Mouse (Mus musculus) midbrain, embryonic 13.5 days (tissue): ENCODE data around the gene Kcnq5. TPM values are rescaled to one million over a fixed set of nuclear protein-coding genes. Genes with fewer than 3 reads are reported as not detected.

Experiments used
- ATAC-seq: fragments of 200-750 bp; cut with Nextera tagmentation; 2 replicates; pipeline ENCODE4 v1.8.0; 2017; ENCODE audit warnings: mild to moderate bottlenecking, moderate TSS enrichment, moderate library complexity
- H3K27ac ChIP-seq: fragments of 300-500 bp; sonication (generic); 2 replicates; pipeline ENCODE4 v1.5.1; 2015; ENCODE audit warnings: inconsistent platforms, mild to moderate bottlenecking, moderate library complexity
- H3K27me3 ChIP-seq: fragments of 300-500 bp; sonication (generic); 2 replicates; pipeline ENCODE4 v1.6.1; 2015; ENCODE audit warnings: mild to moderate bottlenecking, inconsistent platforms
- H3K36me3 ChIP-seq: fragments of 300-500 bp; sonication (generic); 2 replicates; pipeline ENCODE4 v1.6.1; 2015; ENCODE audit warnings: mild to moderate bottlenecking, inconsistent platforms
- H3K4me1 ChIP-seq: fragments of 300-500 bp; sonication (generic); replicated peaks from 2 replicates; pipeline ENCODE4 v1.6.1; 2015; ENCODE audit warnings: inconsistent platforms
- H3K4me2 ChIP-seq: fragments of 300-500 bp; sonication (generic); replicated peaks from 2 replicates; pipeline ENCODE4 v1.6.1; 2015; ENCODE audit warnings: moderate library complexity, mild to moderate bottlenecking, inconsistent platforms
- H3K4me3 ChIP-seq: fragments of 300-500 bp; sonication (generic); replicated peaks from 2 replicates; pipeline ENCODE4 v1.5.1; 2015; ENCODE audit warnings: mild to moderate bottlenecking, inconsistent platforms
- H3K9ac ChIP-seq: fragments of 300-500 bp; sonication (generic); replicated peaks from 2 replicates; pipeline ENCODE4 v1.6.1; 2015; ENCODE audit warnings: mild to moderate bottlenecking, inconsistent platforms
- H3K9me3 ChIP-seq: fragments of 300-500 bp; sonication (generic); 2 replicates; pipeline ENCODE4 v1.6.1; 2016; ENCODE audit warnings: mild to moderate bottlenecking, inconsistent platforms
- WGBS: fragments of 180-500 bp; shearing (Covaris S2); methylation state at CpG from one replicate; pipeline ENCODE4 v1.1.7; 2015; 5-methylcytosine and 5-hydroxymethylcytosine counted together
- polyA plus RNA-seq: library from polyadenylated mRNA; unstranded; fragments of >200 nt; fragmentation: Nextera tagmentation; extraction: Ambion mirVana; gene quantifications from 2 replicates; pipeline ENCODE4 v1.2.1, GENCODE M21; 2015

The Kcnq5 gene
- polyA plus RNA-seq, 1 experiment from 2014 or later: 1.0 TPM

DNA sequence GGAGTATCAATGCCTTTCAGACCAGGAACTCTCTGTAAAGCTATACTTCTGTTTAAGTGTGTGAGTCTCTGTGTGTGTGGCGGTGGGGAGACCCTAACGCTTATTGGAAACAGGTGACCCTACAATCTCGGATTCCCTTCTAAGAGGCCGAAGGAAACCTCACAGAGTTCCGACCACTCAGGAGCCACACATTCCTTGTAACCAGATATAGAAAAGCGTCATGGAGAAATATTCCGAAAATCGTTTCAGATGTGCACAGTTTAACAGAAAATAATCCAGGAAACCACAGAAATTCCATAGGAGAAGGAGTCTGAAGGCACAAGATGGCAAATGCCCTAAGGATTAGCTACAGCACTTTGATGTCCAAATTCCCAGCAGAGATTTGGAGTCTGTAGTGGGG, 440.3 kb downstream of the Kcnq5 start:
- no peak for ATAC-seq
- H3K36me3 ChIP-seq: no peaks in the 10 kb centered on the region
- no peak overlapping the region for H3K27ac ChIP-seq
- H3K4me2 ChIP-seq: no peak overlapping the region
- no peaks in the 10 kb centered on the region for H3K9me3 ChIP-seq
- no peak overlapping the region for H3K4me3 ChIP-seq
- WGBS: 93% methylated on average over 8 of the region's 8 CpGs
- no peaks in the 10 kb centered on the region for H3K4me1 ChIP-seq
- no peaks in the 10 kb centered on the region for H3K27me3 ChIP-seq
- H3K9ac ChIP-seq: no peak overlapping the region

DNA sequence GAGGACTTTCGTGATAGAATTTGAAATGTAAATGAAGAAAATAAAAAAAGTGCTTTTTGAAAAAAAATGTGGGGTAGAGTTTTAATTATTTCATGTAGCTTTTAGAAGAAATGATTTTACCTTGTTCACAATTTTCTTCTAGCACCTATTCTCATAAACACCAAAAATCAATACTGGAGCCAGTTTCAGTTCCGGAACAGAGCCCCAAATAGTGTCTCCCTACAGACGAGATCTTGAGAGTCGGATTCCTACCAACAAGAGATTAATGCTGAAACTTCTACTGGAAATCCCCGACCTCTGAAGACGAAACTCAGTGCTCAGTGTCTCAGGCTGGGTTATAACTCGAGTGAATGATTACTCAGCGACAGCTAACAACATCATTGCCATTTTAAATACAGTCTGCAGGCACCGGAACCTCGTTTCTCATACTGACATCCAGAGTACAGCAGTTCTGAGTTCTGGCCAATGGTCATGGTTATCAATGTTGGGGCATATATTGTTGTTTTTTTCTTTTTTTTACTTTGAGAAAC, 441.6 kb downstream of the Kcnq5 start:
- Histone ChIP-seq H3K4me2 (no peak overlapping the region), H3K4me1 (no peaks in the 10 kb centered on the region), H3K36me3 (no peaks in the 10 kb centered on the region), H3K9me3 (no peaks in the 10 kb centered on the region), H3K27ac (no peak overlapping the region), H3K4me3 (no peak overlapping the region), H3K9ac (no peak overlapping the region), H3K27me3 (no peaks in the 10 kb centered on the region)
- 91% methylated on average over 10 of the region's 10 CpGs for WGBS
- ATAC-seq: no peak

DNA sequence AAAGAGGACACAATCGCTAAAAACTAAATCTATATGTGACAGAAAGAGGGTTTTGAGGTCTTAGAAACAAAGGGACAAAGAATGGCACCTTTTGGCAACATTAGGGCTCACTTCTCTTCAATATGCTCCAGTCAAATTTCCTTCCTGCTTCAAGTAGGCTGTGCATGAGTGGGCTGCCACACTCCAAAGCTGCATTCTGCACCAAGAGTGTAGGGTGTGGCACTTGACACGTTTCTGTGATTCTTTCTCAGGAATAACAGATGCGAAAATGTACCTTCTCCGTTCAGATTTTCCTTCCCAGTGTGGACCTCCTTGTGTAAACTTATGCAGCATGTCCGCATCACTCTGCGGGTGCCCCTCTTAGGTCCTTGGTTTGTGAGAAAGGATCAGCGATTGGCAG, 455.1 kb downstream of the Kcnq5 start:
- 85% methylated on average over 7 of the region's 7 CpGs for WGBS
- ATAC-seq: no peak
- no peaks in the 10 kb centered on the region for H3K36me3 ChIP-seq
- no peak overlapping the region for H3K27ac ChIP-seq
- H3K9me3 ChIP-seq: no peaks in the 10 kb centered on the region
- H3K4me3 ChIP-seq: no peak overlapping the region
- H3K4me1 ChIP-seq: no peaks in the 10 kb centered on the region
- H3K9ac ChIP-seq: no peak overlapping the region
- no peak overlapping the region for H3K4me2 ChIP-seq
- H3K27me3 ChIP-seq: no peaks in the 10 kb centered on the region

DNA sequence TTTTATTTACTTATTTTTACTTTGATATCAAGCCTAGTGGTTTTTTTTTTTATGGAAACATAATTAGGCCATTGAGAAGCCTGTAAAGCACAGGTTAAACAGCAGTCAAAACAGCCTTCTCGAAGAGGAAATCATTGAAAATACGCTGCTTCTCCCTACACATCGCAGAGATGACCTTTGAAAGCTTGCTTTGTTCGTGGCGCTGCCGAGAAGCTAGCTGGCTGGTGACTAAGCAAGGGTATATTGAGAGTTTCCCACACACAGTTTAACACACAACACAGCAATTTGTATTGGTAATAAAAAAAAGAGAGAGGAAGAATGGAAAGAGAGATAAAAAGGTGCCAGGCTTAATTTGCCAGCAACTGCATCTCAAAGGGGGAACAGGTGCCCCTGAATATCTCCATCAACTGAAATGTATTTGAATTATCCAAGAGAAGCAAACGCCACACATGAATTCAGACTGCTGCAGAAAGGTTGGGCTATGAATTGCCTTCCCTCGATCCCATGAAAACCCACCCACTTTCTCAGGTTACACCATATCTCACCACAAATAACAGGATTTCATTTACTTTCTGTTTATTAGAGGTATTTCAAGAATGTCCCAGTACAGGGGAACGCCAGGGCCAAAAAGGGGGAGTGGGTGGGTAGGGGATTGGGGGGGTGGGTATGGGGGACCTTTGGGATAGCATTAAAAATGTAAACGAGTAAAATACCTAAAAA, 461.8 kb downstream of the Kcnq5 start:
- WGBS: 63% methylated on average over 10 of the region's 10 CpGs
- no peak overlapping the region for H3K4me2 ChIP-seq
- no peak for ATAC-seq

DNA sequence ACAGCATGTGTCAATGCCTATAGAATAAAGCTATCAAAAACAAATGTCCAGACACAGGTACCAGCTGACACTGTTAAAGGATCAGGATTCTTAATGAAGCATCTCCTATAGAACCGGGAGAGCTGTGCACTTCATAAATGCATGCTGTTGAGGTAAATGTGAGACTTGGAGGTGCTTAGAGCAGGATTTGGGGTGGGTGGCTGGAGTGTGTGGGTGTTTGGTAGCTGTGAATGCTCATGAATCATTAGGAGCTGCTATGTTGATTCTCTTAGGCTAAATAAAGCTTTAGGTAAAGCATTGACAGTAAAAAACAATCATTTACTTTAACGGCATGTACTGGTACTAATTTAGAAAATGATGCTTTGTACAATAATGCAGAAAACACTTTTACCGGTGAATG, 465.4 kb downstream of the Kcnq5 start:
- Histone ChIP-seq H3K9ac (no peak overlapping the region), H3K9me3 (no peaks in the 10 kb centered on the region), H3K4me2 (no peak overlapping the region), H3K27me3 (no peaks in the 10 kb centered on the region), H3K4me3 (no peak overlapping the region), H3K27ac (no peak overlapping the region), H3K4me1 (no peaks in the 10 kb centered on the region), H3K36me3 (no peaks in the 10 kb centered on the region)
- WGBS: 90% methylated on average over 3 of the region's 3 CpGs
- ATAC-seq: no peak

More for the DNA sequence above, 461.8 kb downstream of the Kcnq5 start:
- H3K4me1 ChIP-seq: no peaks in the 10 kb centered on the region
- no peak overlapping the region for H3K9ac ChIP-seq
- H3K4me3 ChIP-seq: no peak overlapping the region
- no peaks in the 10 kb centered on the region for H3K36me3 ChIP-seq
- no peak overlapping the region for H3K27ac ChIP-seq
- no peaks in the 10 kb centered on the region for H3K27me3 ChIP-seq
- no peaks in the 10 kb centered on the region for H3K9me3 ChIP-seq

DNA sequence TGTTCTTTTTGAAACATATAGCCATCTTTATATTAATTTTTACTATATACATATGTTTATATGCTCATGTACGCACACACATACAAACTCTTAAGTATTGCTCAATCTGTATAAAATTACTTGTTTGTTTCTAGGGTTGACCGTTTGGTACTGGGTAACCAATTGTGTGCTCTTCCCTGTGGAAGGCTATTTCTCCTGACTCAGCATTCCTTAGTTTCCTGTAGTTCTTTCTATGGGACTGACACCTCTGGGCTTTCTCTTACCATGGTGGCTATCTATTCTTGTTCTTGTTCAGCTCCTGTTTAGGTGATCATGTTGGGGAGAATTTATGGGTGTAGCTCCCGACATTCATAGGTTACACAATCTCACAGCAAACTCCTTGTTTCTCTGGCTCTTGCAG, 473.1 kb downstream of the Kcnq5 start:
- Histone ChIP-seq H3K36me3 (no peaks in the 10 kb centered on the region), H3K4me1 (no peaks in the 10 kb centered on the region), H3K4me2 (no peak overlapping the region), H3K27me3 (no peaks in the 10 kb centered on the region), H3K4me3 (no peak overlapping the region), H3K9ac (no peak overlapping the region), H3K27ac (no peak overlapping the region), H3K9me3 (no peaks in the 10 kb centered on the region; the same call in 1 of the 2 replicates)
- no peak for ATAC-seq
- 94% methylated on average over 3 of the region's 3 CpGs for WGBS

DNA sequence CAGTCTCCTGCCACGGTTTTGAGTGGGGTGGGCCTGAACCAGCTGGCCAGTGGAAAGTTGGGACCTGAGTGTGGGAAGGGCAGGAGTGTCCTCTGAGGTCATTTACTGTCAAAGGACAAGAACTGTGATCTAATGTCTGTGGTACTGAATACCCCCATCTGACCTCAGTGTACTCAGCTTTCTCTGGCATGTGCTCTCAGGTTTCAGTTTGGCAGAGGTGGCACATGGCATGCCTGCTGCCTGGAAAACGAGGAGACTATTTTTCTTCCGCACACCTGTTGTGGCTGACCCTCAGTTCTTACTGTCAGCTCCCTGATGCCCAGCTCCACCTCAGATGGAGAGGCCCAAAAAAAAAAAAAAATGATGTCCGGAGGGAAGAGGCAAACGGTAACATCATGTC, 475.5 kb downstream of the Kcnq5 start:
- Histone ChIP-seq H3K27ac (no peak overlapping the region), H3K9ac (no peak overlapping the region), H3K4me1 (no peaks in the 10 kb centered on the region), H3K36me3 (no peaks in the 10 kb centered on the region), H3K27me3 (no peaks in the 10 kb centered on the region), H3K9me3 (no peaks in the 10 kb centered on the region; the same call in 1 of the 2 replicates), H3K4me3 (no peak overlapping the region), H3K4me2 (no peak overlapping the region)
- 81% methylated on average over 5 of the region's 5 CpGs for WGBS
- no peak for ATAC-seq

DNA sequence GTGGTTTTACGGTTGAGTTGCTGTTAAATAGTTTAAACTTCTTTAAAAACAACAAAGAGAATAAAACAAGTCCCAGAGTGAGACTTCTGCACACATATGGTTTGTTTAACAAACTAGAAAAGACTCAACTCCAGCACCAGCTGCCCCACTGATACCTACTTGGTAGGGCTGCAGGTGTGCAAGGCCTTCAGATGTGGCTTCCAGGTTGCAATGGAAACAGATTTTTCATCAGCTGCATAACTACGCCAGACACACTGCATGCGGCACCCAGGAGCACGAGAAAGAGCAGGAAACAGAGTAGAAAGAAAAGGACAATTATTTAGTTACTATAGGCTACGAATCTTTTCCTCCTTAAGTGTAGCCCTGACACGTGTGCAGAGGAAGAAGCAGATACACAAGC, 492.4 kb downstream of the Kcnq5 start:
- H3K4me3 ChIP-seq: no peak overlapping the region
- H3K9ac ChIP-seq: no peak overlapping the region
- 93% methylated on average over 6 of the region's 6 CpGs for WGBS
- no peaks in the 10 kb centered on the region for H3K27me3 ChIP-seq
- no peak overlapping the region for H3K27ac ChIP-seq
- no peak for ATAC-seq
- H3K9me3 ChIP-seq: no peaks in the 10 kb centered on the region
- no peaks in the 10 kb centered on the region for H3K4me1 ChIP-seq
- H3K36me3 ChIP-seq: no peaks in the 10 kb centered on the region
- H3K4me2 ChIP-seq: no peak overlapping the region

DNA sequence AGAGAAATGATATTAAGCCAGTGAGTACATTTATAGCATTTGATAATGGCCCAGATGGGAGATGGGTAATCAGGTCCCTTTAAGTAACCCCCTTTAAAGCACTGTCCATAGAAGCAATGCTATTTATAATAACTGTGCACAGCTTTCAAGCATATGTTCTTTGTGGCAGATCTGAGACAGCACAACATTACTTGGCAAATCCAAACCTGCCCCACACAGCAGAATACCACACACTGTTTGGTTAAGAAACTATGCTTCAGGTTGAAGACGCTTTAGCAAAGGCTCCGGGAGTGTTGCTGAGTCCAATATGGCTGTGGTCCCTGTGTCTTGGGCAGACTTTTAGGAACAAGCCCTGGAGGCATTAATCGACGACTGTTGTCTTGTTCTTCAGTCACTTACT, 495.3 kb downstream of the Kcnq5 start:
- H3K4me2 ChIP-seq: no peak overlapping the region
- no peaks in the 10 kb centered on the region for H3K36me3 ChIP-seq
- no peaks in the 10 kb centered on the region for H3K27me3 ChIP-seq
- H3K4me3 ChIP-seq: no peak overlapping the region
- no peaks in the 10 kb centered on the region for H3K9me3 ChIP-seq
- H3K27ac ChIP-seq: no peak overlapping the region
- ATAC-seq: no peak
- no peak overlapping the region for H3K9ac ChIP-seq
- WGBS: 95% methylated on average over 4 of the region's 4 CpGs
- no peaks in the 10 kb centered on the region for H3K4me1 ChIP-seq

DNA sequence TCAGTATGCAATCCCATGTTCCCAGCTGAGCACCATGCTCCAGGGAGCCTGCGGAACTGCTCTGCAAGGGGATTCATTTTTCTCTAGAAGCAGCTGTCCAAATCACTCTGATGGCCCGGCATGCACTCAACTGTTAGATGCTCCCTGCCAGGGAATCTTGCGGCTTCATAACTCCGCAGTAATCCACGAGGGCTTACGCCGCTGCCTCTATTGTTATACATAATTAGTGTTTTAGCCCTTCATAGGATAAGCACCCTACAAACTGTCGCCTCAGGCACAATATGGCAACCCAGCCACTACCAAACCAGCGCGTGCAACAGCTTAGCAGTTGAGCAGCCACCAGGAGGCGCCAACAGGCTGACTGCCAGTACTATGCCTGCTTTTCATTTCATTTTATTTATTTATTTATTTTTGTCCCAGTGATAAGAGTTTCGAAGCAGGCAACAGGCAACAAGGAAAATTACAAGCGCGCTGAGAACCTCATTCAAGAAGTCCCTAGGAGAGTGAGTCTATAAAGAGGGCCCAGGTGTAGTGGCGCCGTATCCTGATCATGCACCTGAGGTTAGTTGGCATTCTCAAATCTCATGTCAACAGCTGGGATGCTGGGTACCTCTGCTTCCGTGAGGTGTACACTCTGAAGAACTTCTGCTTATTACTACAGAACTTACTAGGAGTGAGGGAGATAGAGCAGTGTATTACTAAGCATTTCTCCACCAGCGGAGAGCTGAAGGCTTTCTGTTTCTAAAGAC, 500.6 kb downstream of the Kcnq5 start:
- WGBS: 45% methylated on average over 18 of the region's 18 CpGs
- Histone ChIP-seq H3K4me2 (peak overlapping the region; percentile 33), H3K27me3 (no peaks in the 10 kb centered on the region), H3K9ac (no peak overlapping the region), H3K9me3 (no peaks in the 10 kb centered on the region), H3K27ac (no peak overlapping the region), H3K36me3 (no peaks in the 10 kb centered on the region), H3K4me3 (0 out of 2 replicates have a peak overlapping the region, but pooled peaks have one; percentile 12), H3K4me1 (0 out of 2 replicates have a peak, but pooled peaks cover 2% of the 10 kb centered on the region)
- ATAC-seq: peak; percentile 93

DNA sequence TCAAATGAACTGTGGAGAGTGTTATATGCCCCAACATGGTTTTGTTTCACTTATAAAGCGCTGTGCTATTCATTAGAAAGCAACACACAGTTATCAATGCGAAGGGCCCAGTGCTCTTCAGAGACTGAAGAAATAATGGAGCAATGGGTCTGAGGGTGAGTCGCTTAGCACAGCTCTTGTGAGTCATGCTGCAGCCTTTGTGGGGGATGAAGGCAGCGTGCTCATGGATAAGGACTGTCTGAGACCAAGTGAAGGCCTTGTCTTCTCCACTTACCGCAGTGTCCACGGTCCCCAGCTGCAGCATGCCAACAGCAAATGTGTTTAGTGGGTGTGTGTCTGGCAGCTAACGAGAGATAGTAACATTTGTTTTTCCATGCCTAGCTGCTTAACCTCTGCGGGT, 503.2 kb downstream of the Kcnq5 start:
- Histone ChIP-seq H3K9ac (no peak overlapping the region), H3K4me3 (no peak overlapping the region), H3K4me2 (no peak overlapping the region), H3K4me1 (0 out of 2 replicates have a peak, but pooled peaks cover 2% of the 10 kb centered on the region), H3K36me3 (no peaks in the 10 kb centered on the region), H3K27ac (no peak overlapping the region), H3K27me3 (no peaks in the 10 kb centered on the region), H3K9me3 (no peaks in the 10 kb centered on the region)
- 91% methylated on average over 8 of the region's 8 CpGs for WGBS
- no peak for ATAC-seq

DNA sequence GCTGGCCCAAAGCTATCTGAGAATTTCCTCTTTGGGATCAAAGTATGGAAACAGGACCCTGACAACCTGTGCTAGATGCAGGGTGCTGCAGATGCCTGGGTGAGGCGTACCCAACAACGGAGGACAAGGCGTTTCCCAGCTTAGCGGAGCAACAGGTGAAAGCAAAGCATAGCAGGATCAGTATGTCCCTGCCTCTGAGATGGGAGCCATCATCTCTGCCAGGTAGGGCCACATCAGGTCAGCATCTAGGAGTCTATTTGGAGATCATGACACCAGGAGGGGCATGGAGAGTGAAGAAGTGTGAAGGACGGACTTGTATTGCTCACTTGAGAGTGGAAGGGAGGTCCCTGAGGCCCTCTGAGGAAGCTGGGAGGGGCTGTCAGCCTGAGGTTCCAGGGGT, 505.8 kb downstream of the Kcnq5 start:
- Histone ChIP-seq H3K4me1 (0 out of 2 replicates have a peak, but pooled peaks cover 2% of the 10 kb centered on the region), H3K27ac (no peak overlapping the region), H3K4me2 (no peak overlapping the region), H3K9ac (no peak overlapping the region), H3K4me3 (no peak overlapping the region), H3K9me3 (no peaks in the 10 kb centered on the region), H3K27me3 (no peaks in the 10 kb centered on the region), H3K36me3 (no peaks in the 10 kb centered on the region)
- WGBS: 91% methylated on average over 5 of the region's 5 CpGs
- no peak for ATAC-seq
